Mouse (Mus musculus) heart, embryonic 12.5 days (tissue): ENCODE measurements at regions not wholly inside any gene's neighbourhood (a gene's known extent, or its start where the extent isn't known, plus 50 kb on each side); places are given as distances from the start of the nearest gene placed in this dataset.

Experiments used
- ATAC-seq: fragments of 200-750 bp; cut with Nextera tagmentation; 2 replicates; pipeline ENCODE4 v1.8.0; 2017; ENCODE audit warnings: moderate TSS enrichment, moderate library complexity; ENCODE audit not compliant: insufficient number of reproducible peaks, low FRiP score
- H3K27ac ChIP-seq: fragments of 300-500 bp; sonication (generic); 2 replicates; pipeline ENCODE4 v1.5.1; 2016; ENCODE audit warnings: mild to moderate bottlenecking, moderate library complexity; ENCODE audit not compliant: poor library complexity, severe bottlenecking
- H3K27me3 ChIP-seq: fragments of 300-500 bp; sonication (generic); replicated peaks from 2 replicates; pipeline ENCODE4 v1.6.1; 2016; ENCODE audit warnings: mild to moderate bottlenecking, moderate library complexity
- H3K36me3 ChIP-seq: fragments of 300-500 bp; sonication (generic); 2 replicates; pipeline ENCODE4 v1.6.1; 2016; ENCODE audit warnings: mild to moderate bottlenecking, moderate library complexity
- H3K4me1 ChIP-seq: fragments of 300-500 bp; sonication (generic); replicated peaks from 2 replicates; pipeline ENCODE4 v1.6.1; 2016; ENCODE audit warnings: mild to moderate bottlenecking
- H3K4me2 ChIP-seq: fragments of 300-500 bp; sonication (generic); 2 replicates; pipeline ENCODE4 v1.6.1; 2016; ENCODE audit warnings: mild to moderate bottlenecking, moderate library complexity
- H3K4me3 ChIP-seq: fragments of 300-500 bp; sonication (generic); 2 replicates; pipeline ENCODE4 v1.5.1; 2016; ENCODE audit warnings: mild to moderate bottlenecking
- H3K9ac ChIP-seq: fragments of 300-500 bp; sonication (generic); 2 replicates; pipeline ENCODE4 v1.6.1; 2016; ENCODE audit warnings: mild to moderate bottlenecking, moderate library complexity
- H3K9me3 ChIP-seq: fragments of 300-500 bp; sonication (generic); replicated peaks from 2 replicates; pipeline ENCODE4 v1.6.1; 2016; ENCODE audit warnings: mild to moderate bottlenecking, moderate library complexity
- WGBS: fragments of 180-500 bp; shearing (Covaris S2); methylation state at CpG from one replicate; pipeline ENCODE4 v1.1.7; 2016; 5-methylcytosine and 5-hydroxymethylcytosine counted together

GRCm38 (mm10) chr3:40441092-40442036 lies 89.7 kb upstream of the Intu start:
- Histone ChIP-seq H3K27me3 (no peaks in the 10 kb centered on the region), H3K27ac (no peak overlapping the region), H3K4me1 (peaks cover 3% of the 10 kb centered on the region), H3K4me3 (no peak overlapping the region), H3K9ac (no peak overlapping the region), H3K36me3 (no peaks in the 10 kb centered on the region), H3K4me2 (no peak overlapping the region), H3K9me3 (no peaks in the 10 kb centered on the region)
- ATAC-seq: no peak
- WGBS: 68% methylated on average over 14 of the region's 14 CpGs

- no peak overlapping the region for H3K4me3 ChIP-seq
- H3K4me1 ChIP-seq: peaks cover 7% of the 10 kb centered on the region
- H3K9ac ChIP-seq: no peak overlapping the region; the same call in 1 of the 2 replicates
These were observed 87.1 kb upstream of the Intu start for GRCm38 (mm10) chr3:40443788-40444595.

DNA sequence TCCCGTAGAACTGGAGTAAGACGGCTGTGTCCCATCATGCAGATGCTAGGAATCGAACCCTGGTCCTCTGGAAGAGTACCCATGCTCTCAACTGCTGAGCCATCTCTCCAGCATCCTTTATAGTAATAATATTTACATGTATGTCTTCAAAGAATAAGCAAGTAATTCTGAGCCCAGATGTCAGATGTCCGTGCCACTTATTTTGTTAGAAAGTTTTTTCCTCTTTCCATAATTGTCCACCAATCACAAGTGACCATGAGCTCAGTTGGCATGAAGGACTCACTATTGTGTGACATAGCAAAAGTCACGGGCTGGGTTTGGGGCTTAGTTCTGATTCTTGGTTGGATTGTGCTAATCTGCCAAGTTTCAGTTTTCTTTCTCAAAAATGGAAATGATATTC lies 78.1 kb upstream of the Intu start:
- H3K27ac ChIP-seq: no peak overlapping the region
- H3K4me2 ChIP-seq: no peak overlapping the region
- 80% methylated on average over 5 of the region's 5 CpGs for WGBS
- H3K27me3 ChIP-seq: no peaks in the 10 kb centered on the region
- no peak overlapping the region for H3K9ac ChIP-seq
- H3K36me3 ChIP-seq: no peaks in the 10 kb centered on the region
- ATAC-seq: no peak
- no peak overlapping the region for H3K4me3 ChIP-seq
- peaks cover 22% of the 10 kb centered on the region for H3K4me1 ChIP-seq
- no peaks in the 10 kb centered on the region for H3K9me3 ChIP-seq

More at GRCm38 (mm10) chr3:40443788-40444595, 87.1 kb upstream of the Intu start:
- WGBS: 31% methylated on average over 20 of the region's 20 CpGs
- Histone ChIP-seq H3K36me3 (no peaks in the 10 kb centered on the region), H3K27ac (no peak overlapping the region), H3K4me2 (peak overlapping the region; percentile 50), H3K9me3 (no peaks in the 10 kb centered on the region), H3K27me3 (no peaks in the 10 kb centered on the region)
- ATAC-seq: no peak

DNA sequence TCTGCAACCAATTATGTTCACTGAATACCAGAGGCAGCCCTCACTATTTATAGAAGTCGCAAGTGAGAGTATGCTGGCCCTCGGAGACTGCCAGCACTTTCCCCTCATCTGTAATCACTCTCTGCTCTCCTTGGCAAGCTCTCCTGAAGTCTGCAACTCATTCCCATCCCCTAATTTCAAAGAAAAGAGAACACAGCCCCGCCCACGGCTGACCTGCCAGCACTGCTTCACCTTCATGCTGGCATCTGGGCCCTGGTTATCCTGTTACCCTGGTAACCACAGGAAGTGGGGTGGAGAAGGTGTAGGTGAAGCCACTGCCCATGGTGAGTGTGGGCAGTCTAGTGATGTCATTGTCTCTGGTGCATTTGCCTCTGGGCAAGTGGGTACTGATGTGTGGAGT lies 77.5 kb upstream of the Intu start:
- WGBS: 19% methylated on average over 4 of the region's 4 CpGs
- Histone ChIP-seq H3K27me3 (no peaks in the 10 kb centered on the region), H3K36me3 (no peaks in the 10 kb centered on the region), H3K9me3 (no peaks in the 10 kb centered on the region), H3K4me2 (no peak overlapping the region), H3K27ac (peak overlapping the region; percentile 72), H3K4me1 (peaks cover 22% of the 10 kb centered on the region), H3K9ac (no peak overlapping the region), H3K4me3 (no peak overlapping the region)
- peak; percentile 48; the same call in 1 of the 2 replicates for ATAC-seq

DNA sequence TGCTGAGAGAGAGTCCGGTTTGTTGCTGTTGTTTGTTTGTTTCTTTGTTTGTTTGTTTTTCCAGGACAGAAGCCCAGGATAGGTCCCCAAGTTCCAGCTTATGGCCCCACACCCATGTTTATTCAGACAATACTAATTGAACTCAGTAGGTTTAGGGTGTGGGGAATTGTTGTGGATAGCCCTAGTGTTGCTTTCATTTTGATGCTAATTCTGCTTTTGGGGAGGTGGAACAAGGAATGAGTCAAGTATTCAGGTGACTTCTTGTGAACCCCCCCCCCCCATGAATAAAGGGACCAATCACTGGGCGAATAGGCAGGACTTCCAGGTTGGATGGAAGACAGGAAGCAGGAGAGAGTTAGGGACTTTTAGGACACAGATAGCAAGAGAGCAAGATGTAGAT lies 75.0 kb upstream of the Intu start:
- no peaks in the 10 kb centered on the region for H3K36me3 ChIP-seq
- 73% methylated on average over 2 of the region's 2 CpGs for WGBS
- no peaks in the 10 kb centered on the region for H3K27me3 ChIP-seq
- H3K4me2 ChIP-seq: no peak overlapping the region
- H3K4me1 ChIP-seq: peaks cover 13% of the 10 kb centered on the region
- ATAC-seq: no peak
- no peak overlapping the region for H3K4me3 ChIP-seq
- no peaks in the 10 kb centered on the region for H3K9me3 ChIP-seq
- no peak overlapping the region for H3K9ac ChIP-seq
- H3K27ac ChIP-seq: no peak overlapping the region

DNA sequence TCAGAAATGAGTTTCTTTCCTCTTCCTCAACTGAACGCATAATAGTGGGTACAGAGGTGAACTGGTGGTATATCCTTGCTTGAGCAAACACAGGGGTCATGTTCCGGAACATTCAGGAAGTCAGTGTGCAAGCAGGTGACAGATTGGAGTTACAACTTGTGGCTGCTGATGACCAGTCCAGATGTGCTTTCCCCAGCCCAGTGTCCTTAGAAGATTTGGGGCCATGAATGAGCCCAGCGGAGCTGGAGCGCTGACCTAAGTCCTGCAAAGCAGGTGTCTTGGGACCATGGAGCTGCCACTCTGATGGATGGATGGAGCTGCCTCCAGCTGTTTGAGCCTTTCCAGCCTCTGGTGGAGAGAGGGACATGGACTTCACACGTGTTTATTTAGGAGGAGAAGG lies 72.6 kb upstream of the Intu start:
- WGBS: 71% methylated on average over 5 of the region's 5 CpGs
- no peak overlapping the region for H3K4me3 ChIP-seq
- H3K27me3 ChIP-seq: no peaks in the 10 kb centered on the region
- ATAC-seq: no peak
- H3K9ac ChIP-seq: no peak overlapping the region
- H3K9me3 ChIP-seq: no peaks in the 10 kb centered on the region
- H3K27ac ChIP-seq: no peak overlapping the region
- H3K36me3 ChIP-seq: no peaks in the 10 kb centered on the region
- H3K4me2 ChIP-seq: no peak overlapping the region
- H3K4me1 ChIP-seq: peaks cover 10% of the 10 kb centered on the region

GRCm38 (mm10) chr3:40463446-40463845 lies 67.6 kb upstream of the Intu start:
- Histone ChIP-seq H3K9me3 (peaks cover 4% of the 10 kb centered on the region), H3K4me2 (no peak overlapping the region), H3K4me1 (0 out of 2 replicates have a peak, but pooled peaks cover 3% of the 10 kb centered on the region), H3K36me3 (no peaks in the 10 kb centered on the region), H3K27me3 (no peaks in the 10 kb centered on the region), H3K27ac (no peak overlapping the region), H3K9ac (no peak overlapping the region), H3K4me3 (no peak overlapping the region)
- no peak for ATAC-seq
- 51% methylated on average over 5 of the region's 5 CpGs for WGBS

DNA sequence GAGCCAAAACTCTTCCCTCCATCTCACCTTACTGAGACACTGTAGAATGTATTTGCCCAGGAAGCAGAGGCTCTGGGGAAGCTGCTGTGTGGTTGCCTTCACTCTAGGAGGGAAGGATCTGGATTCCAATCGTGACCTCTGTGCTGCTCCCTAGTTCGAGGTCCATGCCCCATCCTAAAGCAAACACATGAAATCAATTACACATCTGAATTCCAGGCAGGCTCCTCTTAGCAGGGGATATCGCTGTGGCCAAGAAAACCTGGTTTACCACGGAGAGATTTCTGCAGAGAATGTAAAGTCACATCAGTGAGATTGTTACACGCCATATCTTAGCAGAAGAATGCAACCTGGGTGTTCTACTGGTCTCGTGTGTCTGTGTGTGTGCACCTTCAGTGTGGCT lies 61.0 kb upstream of the Intu start:
- no peak overlapping the region for H3K27ac ChIP-seq
- no peak overlapping the region for H3K4me2 ChIP-seq
- ATAC-seq: no peak
- H3K4me3 ChIP-seq: no peak overlapping the region
- H3K4me1 ChIP-seq: no peaks in the 10 kb centered on the region
- H3K27me3 ChIP-seq: no peaks in the 10 kb centered on the region
- no peak overlapping the region for H3K9ac ChIP-seq
- H3K9me3 ChIP-seq: peaks cover 7% of the 10 kb centered on the region
- 69% methylated on average over 6 of the region's 6 CpGs for WGBS
- H3K36me3 ChIP-seq: no peaks in the 10 kb centered on the region

GRCm38 (mm10) chr3:40472766-40473165 lies 58.3 kb upstream of the Intu start:
- Histone ChIP-seq H3K36me3 (no peaks in the 10 kb centered on the region), H3K27me3 (no peaks in the 10 kb centered on the region), H3K27ac (no peak overlapping the region), H3K9me3 (peaks cover 7% of the 10 kb centered on the region), H3K4me1 (no peaks in the 10 kb centered on the region), H3K4me2 (no peak overlapping the region), H3K4me3 (no peak overlapping the region), H3K9ac (no peak overlapping the region)
- ATAC-seq: no peak
- 82% methylated on average over 6 of the region's 6 CpGs for WGBS

- no peaks in the 10 kb centered on the region for H3K27me3 ChIP-seq
- no peaks in the 10 kb centered on the region for H3K9me3 ChIP-seq
- no peak overlapping the region for H3K9ac ChIP-seq
- no peak overlapping the region for H3K4me2 ChIP-seq
- no peaks in the 10 kb centered on the region for H3K4me1 ChIP-seq
- ATAC-seq: no peak
- no peak overlapping the region for H3K4me3 ChIP-seq
- no peaks in the 10 kb centered on the region for H3K36me3 ChIP-seq
- 53% methylated on average over 15 of the region's 15 CpGs for WGBS
- H3K27ac ChIP-seq: no peak overlapping the region
These were observed 50.7 kb upstream of the Intu start for GRCm38 (mm10) chr3:40480258-40480951.
